Mouse (Mus musculus) embryonic facial prominence, embryonic 13.5 days (tissue): ENCODE measurements around the gene Itprid2. TPM values are rescaled to one million over a fixed set of nuclear protein-coding genes. Genes with fewer than 3 reads are reported as not detected.
"Not testable (repeated sequence)": the region's sequence is repeated elsewhere in the genome, so short reads cannot be mapped to it uniquely, and the experiment has no call there.

Experiments
- ATAC-seq: fragments of 200-750 bp; cut with Nextera tagmentation; 2 replicates; pipeline ENCODE4 v1.8.0; 2017; ENCODE audit warnings: low read depth; ENCODE audit not compliant: insufficient number of reproducible peaks, insufficient read depth, low FRiP score, low TSS enrichment
- H3K27ac ChIP-seq: fragments of 300-500 bp; sonication (generic); 2 replicates; pipeline ENCODE4 v1.5.1; 2015; ENCODE audit warnings: moderate library complexity, mild to moderate bottlenecking, inconsistent platforms
- H3K27me3 ChIP-seq: fragments of 300-500 bp; sonication (generic); 2 replicates; pipeline ENCODE4 v1.6.1; 2015; ENCODE audit warnings: mild to moderate bottlenecking, inconsistent platforms
- H3K36me3 ChIP-seq: fragments of 300-500 bp; sonication (generic); 2 replicates; pipeline ENCODE4 v1.6.1; 2015; ENCODE audit warnings: mild to moderate bottlenecking, inconsistent platforms
- H3K4me1 ChIP-seq: fragments of 300-500 bp; sonication (generic); 2 replicates; pipeline ENCODE4 v1.6.1; 2015; ENCODE audit warnings: inconsistent platforms
- H3K4me2 ChIP-seq: fragments of 300-500 bp; sonication (generic); 2 replicates; pipeline ENCODE4 v1.6.1; 2015; ENCODE audit warnings: moderate library complexity, mild to moderate bottlenecking, inconsistent platforms
- H3K4me3 ChIP-seq: fragments of 300-500 bp; sonication (generic); 2 replicates; pipeline ENCODE4 v1.5.1; 2015; ENCODE audit warnings: mild to moderate bottlenecking, inconsistent platforms
- H3K9ac ChIP-seq: fragments of 300-500 bp; sonication (generic); 2 replicates; pipeline ENCODE4 v1.6.1; 2015; ENCODE audit warnings: mild to moderate bottlenecking, inconsistent platforms
- H3K9me3 ChIP-seq: fragments of 300-500 bp; sonication (generic); 2 replicates; pipeline ENCODE4 v1.6.1; 2016; ENCODE audit warnings: inconsistent platforms
- WGBS: fragments of 180-500 bp; shearing (Covaris S2); methylation state at CpG from one replicate; pipeline ENCODE4 v1.1.7; 2015; ENCODE audit warnings: mixed read lengths; 5-methylcytosine and 5-hydroxymethylcytosine counted together
- polyA plus RNA-seq: library from polyadenylated mRNA; unstranded; fragments of >200 nt; fragmentation: Nextera tagmentation; extraction: Ambion mirVana; gene quantifications from 2 replicates; pipeline ENCODE4 v1.2.1, GENCODE M21; 2015

Gene Itprid2
- polyA plus RNA-seq, result 10.4 and 11.8 TPM in 2 replicates

DNA sequence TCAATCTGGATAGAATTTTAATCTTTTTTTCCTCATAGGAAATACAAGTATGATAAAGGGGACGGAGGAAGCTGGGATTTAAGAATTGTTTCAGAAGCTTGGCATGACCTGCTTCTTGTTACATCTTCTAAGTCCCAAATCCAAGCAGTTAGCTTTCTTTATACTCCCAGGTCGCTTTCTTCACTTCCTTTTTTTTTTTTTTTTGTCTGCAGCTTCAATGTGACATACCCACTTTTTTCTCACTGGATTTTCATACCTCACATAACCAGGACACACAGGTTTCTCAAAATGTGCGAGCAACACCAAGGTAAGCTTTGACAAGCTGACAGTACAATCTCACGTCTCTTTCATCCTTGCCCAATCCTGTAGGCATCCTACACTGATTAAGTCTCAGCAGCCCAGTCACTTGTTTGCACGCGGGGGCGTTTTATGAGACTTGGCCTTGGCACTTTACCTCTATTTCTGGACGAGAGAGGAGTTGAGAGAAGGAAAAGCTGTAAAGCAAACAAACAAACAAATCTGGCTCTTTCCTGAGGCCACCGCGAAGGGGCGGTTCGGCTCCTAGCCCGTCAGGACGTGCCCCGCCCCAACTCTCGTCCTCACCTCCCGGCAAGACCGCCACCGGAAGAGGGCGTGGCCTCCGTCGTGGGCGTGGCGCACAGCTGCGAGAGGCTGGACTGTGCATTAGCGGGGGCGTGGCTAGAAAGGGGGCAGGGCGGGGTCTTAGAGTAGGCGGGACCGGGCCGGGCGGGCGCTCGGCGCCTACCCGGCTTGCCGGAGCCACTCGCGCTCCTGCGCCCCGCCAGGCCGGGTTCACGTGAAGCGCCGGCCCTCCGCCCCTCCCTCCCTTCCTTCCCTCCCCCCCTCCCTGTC, at the start of gene Itprid2:
Itprid2 (plus strand) TSS at position 825 of the 873 bp plus-strand sequence.
- peak within 1 kb of the TSS; percentile 84 for H3K4me2 ChIP-seq
- peak; percentile 100 for ATAC-seq
- H3K4me3 ChIP-seq, result peak within 1 kb of the TSS; percentile 84
- peak within 1 kb of the TSS; percentile 89 for H3K9ac ChIP-seq
- no peaks in the 10 kb centered on the region for H3K36me3 ChIP-seq
- H3K9me3 ChIP-seq, result no peaks in the 10 kb centered on the region
- 3% methylated on average over 36 of the region's 46 CpGs for WGBS
- peak within 1 kb of the TSS; percentile 85 for H3K27ac ChIP-seq
- no peaks in the 10 kb centered on the region for H3K27me3 ChIP-seq
- peaks cover 18% of the 10 kb centered on the region for H3K4me1 ChIP-seq

DNA sequence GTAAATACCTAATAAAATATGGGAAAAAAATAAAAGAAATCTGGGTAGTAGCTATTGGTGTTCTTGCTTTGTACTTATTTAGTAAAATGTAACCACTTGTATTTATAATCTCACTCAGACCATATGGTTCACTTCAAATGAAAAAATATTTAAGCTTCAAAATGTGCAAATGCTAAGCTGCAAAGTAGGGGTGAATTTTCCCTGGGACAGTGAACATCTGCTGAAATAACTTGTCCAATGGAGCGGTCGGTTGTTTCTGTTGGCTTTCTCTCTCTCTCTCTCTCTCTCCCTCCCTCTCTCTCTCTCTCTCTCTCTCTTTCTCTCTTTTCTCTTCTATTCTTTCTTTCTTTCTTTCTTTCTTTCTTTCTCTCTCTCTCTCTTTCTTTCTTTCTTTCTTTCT, 39.0 kb upstream of the Itprid2 start:
- Histone ChIP-seq H3K9me3 (no peaks in the 10 kb centered on the region), H3K9ac (no peak overlapping the region), H3K4me3 (no peak overlapping the region), H3K4me1 (peaks cover 3% of the 10 kb centered on the region; the same call in 1 of the 2 replicates), H3K36me3 (no peaks in the 10 kb centered on the region), H3K27me3 (no peaks in the 10 kb centered on the region), H3K27ac (no peak overlapping the region), H3K4me2 (no peak overlapping the region)
- WGBS, result 69% methylated on average over 2 of the region's 2 CpGs
- no peak for ATAC-seq

DNA sequence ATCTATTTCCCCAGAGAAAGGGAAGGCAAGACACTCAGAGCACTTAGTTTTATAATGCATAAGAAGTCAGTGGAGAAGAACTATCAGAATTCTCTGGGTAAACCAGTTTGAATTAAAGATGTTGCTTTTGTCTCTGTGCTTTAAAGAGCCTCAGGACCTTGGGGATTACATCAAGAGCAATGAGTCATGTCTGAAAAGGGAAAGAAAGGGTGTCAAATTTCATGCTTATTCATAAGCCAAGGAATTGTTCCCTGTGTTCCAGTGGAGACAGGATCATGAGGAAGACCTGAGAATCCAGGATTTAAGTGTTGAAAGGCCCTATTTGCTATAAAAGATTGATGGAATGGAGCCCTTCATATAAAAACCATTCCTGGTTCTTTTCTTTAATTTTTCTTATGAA, 38.1 kb upstream of the Itprid2 start:
- Histone ChIP-seq H3K4me1 (peaks cover 11% of the 10 kb centered on the region), H3K36me3 (no peaks in the 10 kb centered on the region), H3K4me3 (no peak overlapping the region), H3K9ac (no peak overlapping the region), H3K9me3 (no peaks in the 10 kb centered on the region), H3K27ac (no peak overlapping the region), H3K4me2 (no peak overlapping the region), H3K27me3 (no peaks in the 10 kb centered on the region)
- ATAC-seq, result no peak

DNA sequence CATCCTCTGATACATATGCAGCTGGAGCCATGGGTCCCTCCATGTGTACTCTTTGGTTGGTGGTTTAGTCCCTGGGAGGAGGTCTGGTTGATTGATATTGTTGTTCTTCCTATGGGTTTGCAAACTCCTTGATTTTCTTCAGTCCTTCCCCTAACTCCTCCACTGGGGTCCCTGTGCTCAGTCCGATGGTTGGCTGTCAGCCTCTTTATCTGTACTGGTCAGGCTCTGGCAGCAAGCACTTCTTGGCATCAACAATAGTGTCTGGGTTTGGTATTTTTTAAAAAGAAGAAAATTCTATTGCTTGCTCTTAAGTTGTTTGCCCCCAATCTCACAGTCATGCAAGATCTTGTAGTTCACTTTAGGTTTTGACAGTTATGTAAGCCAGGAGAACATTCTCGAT, 34.0 kb upstream of the Itprid2 start:
- not testable (repeated sequence) for H3K36me3 ChIP-seq, H3K4me3 ChIP-seq, H3K4me2 ChIP-seq, H3K27ac ChIP-seq, H3K9ac ChIP-seq, H3K9me3 ChIP-seq, H3K27me3 ChIP-seq, ATAC-seq
- H3K4me1 ChIP-seq, result peaks cover 11% of the 10 kb centered on the region
- 67% methylated on average over 2 of the region's 2 CpGs for whole genome bisulfite sequencing

DNA sequence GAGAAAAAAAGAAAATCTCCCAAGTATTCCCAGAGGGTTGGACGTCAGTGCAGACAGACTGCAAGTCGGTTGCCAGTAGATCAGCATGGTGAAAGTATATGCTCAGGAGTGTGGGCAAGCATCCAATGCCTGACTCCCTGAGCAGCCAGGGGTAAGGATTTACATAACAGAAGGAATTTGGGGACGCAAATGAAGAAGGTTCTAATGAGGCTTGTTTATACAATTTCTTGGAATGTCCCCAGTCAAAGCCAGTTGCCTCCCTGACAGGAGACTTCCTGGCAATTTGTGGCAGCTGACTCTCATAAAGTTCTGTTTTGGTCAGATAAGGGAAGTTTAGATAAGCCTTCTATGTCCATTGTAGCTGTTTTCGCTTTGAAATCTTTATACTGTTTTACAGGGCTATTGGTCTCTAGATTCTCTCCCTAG, 33.4 kb upstream of the Itprid2 start:
- Histone ChIP-seq H3K9ac (no peak overlapping the region), H3K9me3 (no peaks in the 10 kb centered on the region), H3K27me3 (no peaks in the 10 kb centered on the region), H3K4me3 (no peak overlapping the region), H3K4me2 (no peak overlapping the region), H3K4me1 (peaks cover 11% of the 10 kb centered on the region), H3K27ac (no peak overlapping the region), H3K36me3 (no peaks in the 10 kb centered on the region)
- ATAC-seq, result no peak
- WGBS, result 31% methylated on average over 4 of the region's 4 CpGs

DNA sequence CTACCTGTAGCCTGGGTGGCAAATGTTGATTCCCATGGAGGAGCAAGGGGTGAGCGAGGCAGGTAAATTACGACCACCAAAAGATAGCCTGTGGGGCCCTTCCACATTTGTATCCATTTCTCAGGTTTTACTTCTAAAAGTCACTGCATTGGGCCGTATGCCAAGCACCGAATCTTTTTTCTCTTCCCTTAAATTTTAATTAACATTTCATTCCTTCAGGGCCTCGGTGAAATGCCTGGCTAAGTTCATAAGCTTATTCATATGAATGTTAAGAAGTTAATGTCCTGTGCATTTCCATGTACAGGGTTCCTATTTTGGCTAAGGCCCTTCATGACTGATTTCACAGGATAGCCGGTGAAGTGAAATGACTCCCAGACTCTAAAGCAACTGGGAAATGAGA, 32.8 kb upstream of the Itprid2 start:
- H3K9me3 ChIP-seq, result no peaks in the 10 kb centered on the region
- 72% methylated on average over 6 of the region's 6 CpGs for WGBS
- no peak overlapping the region for H3K9ac ChIP-seq
- H3K36me3 ChIP-seq, result no peaks in the 10 kb centered on the region
- H3K27ac ChIP-seq, result no peak overlapping the region
- no peak for ATAC-seq
- no peaks in the 10 kb centered on the region for H3K27me3 ChIP-seq
- no peak overlapping the region for H3K4me2 ChIP-seq
- peaks cover 11% of the 10 kb centered on the region for H3K4me1 ChIP-seq
- no peak overlapping the region for H3K4me3 ChIP-seq

DNA sequence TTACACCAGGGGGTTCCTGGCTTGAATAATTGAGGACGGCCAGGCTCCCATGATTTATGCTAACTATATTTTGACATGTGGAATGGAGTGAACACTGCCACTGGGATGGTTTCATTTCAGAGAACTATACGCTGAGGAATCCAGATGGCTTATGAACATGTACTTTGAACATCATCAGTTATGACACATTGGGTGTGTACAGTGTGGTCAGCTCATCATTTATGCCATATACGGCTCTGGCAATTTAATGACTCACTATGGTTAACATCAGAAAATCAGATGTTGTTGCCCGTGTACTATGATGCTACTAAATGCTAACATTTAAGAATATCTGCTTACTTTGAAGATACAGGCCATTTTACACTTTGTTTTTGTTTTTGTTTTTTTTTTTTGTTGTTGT, 31.8 kb upstream of the Itprid2 start:
- no peak overlapping the region for H3K4me2 ChIP-seq
- H3K27me3 ChIP-seq, result no peaks in the 10 kb centered on the region
- H3K4me1 ChIP-seq, result peaks cover 11% of the 10 kb centered on the region
- no peak overlapping the region for H3K9ac ChIP-seq
- no peak overlapping the region for H3K4me3 ChIP-seq
- H3K9me3 ChIP-seq, result no peaks in the 10 kb centered on the region
- H3K27ac ChIP-seq, result no peak overlapping the region
- ATAC-seq, result no peak
- no peaks in the 10 kb centered on the region for H3K36me3 ChIP-seq
- 76% methylated on average over 4 of the region's 4 CpGs for WGBS

DNA sequence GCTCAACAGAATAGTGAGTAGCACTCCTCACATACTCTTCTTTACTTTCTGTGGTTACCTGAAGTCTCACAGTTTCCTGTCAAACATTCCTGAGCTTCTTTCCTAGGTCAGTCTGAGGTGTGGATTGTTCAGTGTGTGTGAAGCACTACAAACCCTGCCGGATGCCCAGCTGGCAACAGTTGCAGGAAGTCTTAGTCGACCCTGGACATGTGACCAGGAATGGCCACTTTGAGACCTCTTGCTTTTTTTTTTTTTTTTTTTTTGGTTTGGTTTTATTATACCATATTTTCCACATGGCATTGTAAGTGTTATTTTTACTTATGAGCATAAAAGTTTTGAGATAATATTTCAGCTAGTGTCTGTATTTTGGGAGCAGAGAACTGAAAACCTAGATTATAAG, 29.1 kb upstream of the Itprid2 start:
- no peak overlapping the region for H3K27ac ChIP-seq
- no peak overlapping the region for H3K9ac ChIP-seq
- no peak overlapping the region for H3K4me2 ChIP-seq
- H3K36me3 ChIP-seq, result no peaks in the 10 kb centered on the region
- no peak for ATAC-seq
- no peak overlapping the region for H3K4me3 ChIP-seq
- H3K9me3 ChIP-seq, result no peaks in the 10 kb centered on the region
- no peaks in the 10 kb centered on the region for H3K27me3 ChIP-seq
- H3K4me1 ChIP-seq, result peaks cover 9% of the 10 kb centered on the region
- 72% methylated on average over 2 of the region's 2 CpGs for WGBS

DNA sequence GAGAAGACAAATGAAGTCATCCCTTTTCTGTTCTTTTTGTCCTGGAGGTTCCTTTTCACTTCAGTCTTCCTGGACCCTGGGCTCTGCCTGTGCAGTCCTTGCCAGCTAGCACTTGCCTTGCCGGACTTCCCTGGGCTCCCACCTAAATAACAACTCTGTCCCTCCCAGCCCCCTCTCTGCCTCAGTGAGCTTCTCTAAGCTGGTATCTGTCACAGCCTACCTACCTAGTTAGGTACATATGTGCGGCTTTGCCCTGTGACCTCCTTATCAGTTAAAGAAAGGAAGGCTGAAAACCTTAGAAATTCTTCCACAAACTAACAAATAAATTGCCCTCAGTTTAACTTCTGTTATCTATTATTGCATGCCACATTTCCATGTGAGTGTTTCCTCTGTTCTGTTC, 28.0 kb upstream of the Itprid2 start:
- H3K4me3 ChIP-seq, result no peak overlapping the region
- H3K27ac ChIP-seq, result no peak overlapping the region
- WGBS, result 63% methylated on average over 2 of the region's 2 CpGs
- H3K27me3 ChIP-seq, result no peaks in the 10 kb centered on the region
- no peaks in the 10 kb centered on the region for H3K4me1 ChIP-seq
- H3K4me2 ChIP-seq, result no peak overlapping the region
- H3K9ac ChIP-seq, result no peak overlapping the region
- H3K9me3 ChIP-seq, result no peaks in the 10 kb centered on the region
- no peak for ATAC-seq
- H3K36me3 ChIP-seq, result no peaks in the 10 kb centered on the region

DNA sequence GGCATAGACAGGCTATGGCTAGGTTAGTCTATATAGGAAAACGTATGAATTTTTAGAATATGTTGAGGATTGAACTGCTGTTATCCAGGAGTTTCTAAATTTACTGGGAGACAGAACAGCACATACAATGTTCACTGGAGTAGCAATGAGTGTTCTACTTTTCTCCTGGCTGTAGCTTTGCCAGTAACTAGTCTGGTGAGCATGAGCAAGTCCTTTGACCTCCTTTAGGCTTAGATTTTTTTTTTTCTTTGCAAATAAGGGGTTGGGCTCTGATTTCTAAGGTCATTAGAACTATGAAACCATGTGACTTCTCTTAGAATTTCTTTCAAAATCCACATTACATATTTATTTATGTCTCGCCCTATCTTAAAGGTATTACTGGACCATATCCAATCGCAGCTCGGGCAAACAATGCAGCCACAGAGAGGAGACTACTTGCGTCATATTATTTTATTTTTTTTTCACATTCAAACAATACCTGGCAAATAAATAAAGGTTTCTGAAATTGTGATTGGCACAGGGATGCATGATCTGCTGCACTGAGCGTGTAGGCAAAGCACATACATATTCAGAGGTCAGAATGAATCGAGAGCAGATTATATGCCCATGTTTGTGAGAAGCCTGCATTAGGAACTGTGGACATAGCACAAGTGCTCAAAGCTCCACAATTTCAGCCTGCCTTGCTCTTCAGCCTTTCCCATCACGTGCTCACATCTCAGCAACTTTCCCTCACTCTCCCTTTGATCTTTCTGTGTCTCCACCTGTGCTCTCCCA, 26.7 kb upstream of the Itprid2 start:
- no peak overlapping the region for H3K4me2 ChIP-seq
- no peaks in the 10 kb centered on the region for H3K36me3 ChIP-seq
- H3K4me3 ChIP-seq, result no peak overlapping the region
- no peak for ATAC-seq
- no peak overlapping the region for H3K27ac ChIP-seq
- H3K4me1 ChIP-seq, result no peaks in the 10 kb centered on the region
- H3K9ac ChIP-seq, result no peak overlapping the region
- WGBS, result 81% methylated on average over 8 of the region's 8 CpGs
- H3K27me3 ChIP-seq, result no peaks in the 10 kb centered on the region
- no peaks in the 10 kb centered on the region for H3K9me3 ChIP-seq

DNA sequence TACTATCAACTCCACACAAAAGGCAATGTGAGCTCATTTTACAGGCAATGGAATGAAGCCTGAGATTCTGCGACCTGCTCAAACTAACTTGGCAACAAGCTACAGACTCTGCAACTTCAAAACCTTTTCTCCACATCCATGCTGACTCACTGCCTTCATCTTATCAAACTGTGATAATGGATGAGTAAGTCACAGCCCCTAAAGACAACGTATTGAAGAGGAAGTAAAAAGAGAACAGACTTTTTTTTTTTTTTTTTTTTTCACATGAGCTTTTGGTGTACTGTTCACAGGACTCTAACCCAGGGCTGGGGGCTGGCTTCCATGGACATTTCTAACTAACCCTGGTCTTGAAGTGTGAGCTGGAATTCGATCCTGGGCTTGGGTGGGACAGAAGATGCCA, 24.3 kb upstream of the Itprid2 start:
- Histone ChIP-seq H3K4me3 (no peak overlapping the region), H3K36me3 (no peaks in the 10 kb centered on the region), H3K27ac (no peak overlapping the region), H3K9me3 (no peaks in the 10 kb centered on the region), H3K9ac (no peak overlapping the region), H3K4me1 (no peaks in the 10 kb centered on the region), H3K4me2 (no peak overlapping the region), H3K27me3 (no peaks in the 10 kb centered on the region)
- WGBS, result 70% methylated on average over 3 of the region's 3 CpGs
- ATAC-seq, result no peak

DNA sequence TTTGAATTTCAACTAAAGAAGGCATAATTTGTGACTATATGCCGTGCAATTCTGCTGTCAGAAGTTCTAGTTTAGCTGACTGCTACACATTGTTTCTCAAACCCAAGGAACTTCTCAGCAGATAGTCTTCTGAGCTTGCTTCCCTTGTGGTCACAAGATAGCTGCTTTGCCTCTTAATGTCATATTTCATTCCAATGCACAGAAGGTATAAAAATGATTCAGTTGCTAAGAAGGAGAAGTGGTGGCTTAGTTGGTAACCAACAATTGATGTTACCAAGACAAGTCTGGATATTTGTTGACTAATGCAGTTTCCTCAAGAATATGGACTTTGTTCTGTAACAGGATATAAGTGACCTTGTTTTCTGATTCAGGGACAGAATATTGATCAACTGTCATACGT, 17.0 kb upstream of the Itprid2 start:
- no peaks in the 10 kb centered on the region for H3K27me3 ChIP-seq
- no peak overlapping the region for H3K4me2 ChIP-seq
- H3K27ac ChIP-seq, result no peak overlapping the region
- no peak overlapping the region for H3K4me3 ChIP-seq
- no peak overlapping the region for H3K9ac ChIP-seq
- ATAC-seq, result no peak
- H3K9me3 ChIP-seq, result no peaks in the 10 kb centered on the region
- no peaks in the 10 kb centered on the region for H3K4me1 ChIP-seq
- no peaks in the 10 kb centered on the region for H3K36me3 ChIP-seq
- 81% methylated on average over 2 of the region's 2 CpGs for WGBS
